Mouse (Mus musculus) thymus, adult 18-20 months (tissue): Measurements from ENCODE around the gene Tnfrsf21.

Experiments
- DNase-seq, 2 experiments: peaks; one replicate each; pipeline ENCODE4 v3.0.0; 2022; ENCODE audit warnings: mixed read lengths in 2 of 2

Gene Tnfrsf21

GRCm38 (mm10) chr17:43025819-43026593, 9.7 kb downstream of the Tnfrsf21 start:
- no peak for DNase-seq

- DNase-seq, result no peak
Measured at GRCm38 (mm10) chr17:43026708-43027107, 10.4 kb downstream of the Tnfrsf21 start.

GRCm38 (mm10) chr17:43029546-43029945, 13.2 kb downstream of the Tnfrsf21 start:
- DNase-seq, result no peak

GRCm38 (mm10) chr17:43030290-43030689, 13.9 kb downstream of the Tnfrsf21 start:
- DNase-seq, result no peak

GRCm38 (mm10) chr17:43032489-43033036, 16.2 kb downstream of the Tnfrsf21 start:
- DNase-seq, result no peak

GRCm38 (mm10) chr17:43035386-43035785, 19.0 kb downstream of the Tnfrsf21 start:
- no peak for DNase-seq

- DNase-seq, result no peak
Measured at GRCm38 (mm10) chr17:43036058-43036757, 19.9 kb downstream of the Tnfrsf21 start.

- DNase-seq, result no peak
Measured at GRCm38 (mm10) chr17:43040571-43040970, 24.2 kb downstream of the Tnfrsf21 start.

GRCm38 (mm10) chr17:43050619-43051018, 34.3 kb downstream of the Tnfrsf21 start:
- no peak for DNase-seq

GRCm38 (mm10) chr17:43052791-43053190, 36.4 kb downstream of the Tnfrsf21 start:
- no peak for DNase-seq

- no peak for DNase-seq
Measured at GRCm38 (mm10) chr17:43053943-43054342, 37.6 kb downstream of the Tnfrsf21 start.

GRCm38 (mm10) chr17:43058277-43059025, 42.1 kb downstream of the Tnfrsf21 start:
- no peak for DNase-seq

GRCm38 (mm10) chr17:43064705-43065104, 48.4 kb downstream of the Tnfrsf21 start:
- DNase-seq, result no peak

- no peak for DNase-seq
Measured at GRCm38 (mm10) chr17:43068846-43069553, 52.6 kb downstream of the Tnfrsf21 start.

- no peak for DNase-seq
Measured at GRCm38 (mm10) chr17:43070946-43071345, 54.6 kb downstream of the Tnfrsf21 start.

GRCm38 (mm10) chr17:43072142-43072786, 55.9 kb downstream of the Tnfrsf21 start:
- no peak for DNase-seq

- DNase-seq, result no peak
Measured at GRCm38 (mm10) chr17:43072787-43073148, 56.4 kb downstream of the Tnfrsf21 start.

GRCm38 (mm10) chr17:43074391-43074790, 58.0 kb downstream of the Tnfrsf21 start:
- DNase-seq, result no peak

GRCm38 (mm10) chr17:43075100-43075499, 58.7 kb downstream of the Tnfrsf21 start:
- no peak for DNase-seq

GRCm38 (mm10) chr17:43075937-43076336, 59.6 kb downstream of the Tnfrsf21 start:
- DNase-seq, result no peak

- peak in 1 of 2 experiments; percentile 6 for DNase-seq
Measured at GRCm38 (mm10) chr17:43076801-43077493, 60.6 kb downstream of the Tnfrsf21 start.
